Mouse (Mus musculus): ENCODE data around the gene Lrriq4. TPM values are rescaled to one million over a fixed set of nuclear protein-coding genes. Genes with fewer than 3 reads are reported as not detected.
"Not testable (repeated sequence)": the region's sequence is repeated elsewhere in the genome, so short reads cannot be mapped to it uniquely, and the experiment has no call there.

Lrriq4 gene
- polyA plus RNA-seq, 1 experiment from 2014 or later, result not detected

GRCm38 (mm10) chr3:30695661-30696060, 51.4 kb downstream of the Lrriq4 start:
- WGBS, result 91% methylated on average over 2 of the region's 2 CpGs
- ATAC-seq (ENCODE audit: low read depth), result no peak
- Histone ChIP-seq H3K4me1 (ENCODE audit: control insufficient read depth, insufficient read depth, low read length) (no peaks in the 10 kb centered on the region), H3K4me3 (ENCODE audit: low read depth, low read length) (no peak overlapping the region), H3K9ac (ENCODE audit: low read depth, low read length) (no peak overlapping the region), H3K4me2 (ENCODE audit: low read depth, low read length) (no peak overlapping the region), H3K27me3 (replicated peaks; ENCODE audit: control insufficient read depth, insufficient read depth, low read length) (no peaks in the 10 kb centered on the region), H3K36me3 (ENCODE audit: control insufficient read depth, insufficient read depth, low read length) (no peaks in the 10 kb centered on the region), H3K9me3 (ENCODE audit: control insufficient read depth, low read length) (no peaks in the 10 kb centered on the region), H3K27ac (replicated peaks; ENCODE audit: low read depth, low read length) (no peak overlapping the region)
- DNase-seq (ENCODE audit: low spot score), result no peak

- H3K4me3 ChIP-seq (ENCODE audit: low read depth, low read length), result no peak overlapping the region
- H3K27ac ChIP-seq (replicated peaks; ENCODE audit: low read depth, low read length), result no peak overlapping the region
- DNase-seq (ENCODE audit: low spot score) (peak; percentile 77), ATAC-seq (ENCODE audit: low read depth) (peak; percentile 62)
- WGBS, result 11% methylated on average over 2 of the region's 2 CpGs
- H3K4me1 ChIP-seq (ENCODE audit: control insufficient read depth, insufficient read depth, low read length), result no peaks in the 10 kb centered on the region
- H3K27me3 ChIP-seq (replicated peaks; ENCODE audit: control insufficient read depth, insufficient read depth, low read length), result no peaks in the 10 kb centered on the region
- no peak overlapping the region for H3K9ac ChIP-seq (ENCODE audit: low read depth, low read length)
- H3K36me3 ChIP-seq (ENCODE audit: control insufficient read depth, insufficient read depth, low read length), result no peaks in the 10 kb centered on the region
- no peaks in the 10 kb centered on the region for H3K9me3 ChIP-seq (ENCODE audit: control insufficient read depth, low read length)
- no peak overlapping the region for H3K4me2 ChIP-seq (ENCODE audit: low read depth, low read length)
These were observed 52.0 kb downstream of the Lrriq4 start for GRCm38 (mm10) chr3:30696346-30696745.

GRCm38 (mm10) chr3:30697891-30698290, 53.6 kb downstream of the Lrriq4 start:
- no peak overlapping the region for H3K4me3 ChIP-seq (ENCODE audit: low read depth, low read length)
- H3K9me3 ChIP-seq (ENCODE audit: control insufficient read depth, low read length), result no peaks in the 10 kb centered on the region
- 83% methylated on average over 4 of the region's 4 CpGs for WGBS
- no peak overlapping the region for H3K4me2 ChIP-seq (ENCODE audit: low read depth, low read length)
- no peak overlapping the region for H3K9ac ChIP-seq (ENCODE audit: low read depth, low read length)
- no peaks in the 10 kb centered on the region for H3K4me1 ChIP-seq (ENCODE audit: control insufficient read depth, insufficient read depth, low read length)
- ATAC-seq (ENCODE audit: low read depth) (no peak), DNase-seq (ENCODE audit: low spot score) (no peak)
- H3K27ac ChIP-seq (replicated peaks; ENCODE audit: low read depth, low read length), result no peak overlapping the region
- no peaks in the 10 kb centered on the region for H3K27me3 ChIP-seq (replicated peaks; ENCODE audit: control insufficient read depth, insufficient read depth, low read length)
- H3K36me3 ChIP-seq (ENCODE audit: control insufficient read depth, insufficient read depth, low read length), result no peaks in the 10 kb centered on the region

- ATAC-seq (ENCODE audit: low read depth); H3K27me3 ChIP-seq (replicated peaks; ENCODE audit: control insufficient read depth, insufficient read depth, low read length); DNase-seq (ENCODE audit: low spot score); H3K9me3 ChIP-seq (ENCODE audit: control insufficient read depth, low read length); H3K27ac ChIP-seq (replicated peaks; ENCODE audit: low read depth, low read length); H3K4me2 ChIP-seq (ENCODE audit: low read depth, low read length); H3K36me3 ChIP-seq (ENCODE audit: control insufficient read depth, insufficient read depth, low read length); H3K4me3 ChIP-seq (ENCODE audit: low read depth, low read length); H3K9ac ChIP-seq (ENCODE audit: low read depth, low read length); H3K4me1 ChIP-seq (ENCODE audit: control insufficient read depth, insufficient read depth, low read length): not testable (repeated sequence)
- 81% methylated on average over 6 of the region's 6 CpGs for WGBS
These were observed 55.6 kb downstream of the Lrriq4 start, which contains the start of gene Lrrc31 for GRCm38 (mm10) chr3:30699711-30700505. Gene Lrrc31 (minus strand): TSS chr3:30699843.

GRCm38 (mm10) chr3:30705977-30706376, 61.7 kb downstream of the Lrriq4 start:
- H3K27me3 ChIP-seq (replicated peaks; ENCODE audit: control insufficient read depth, insufficient read depth, low read length), result no peaks in the 10 kb centered on the region
- no peaks in the 10 kb centered on the region for H3K36me3 ChIP-seq (ENCODE audit: control insufficient read depth, insufficient read depth, low read length)
- no peaks in the 10 kb centered on the region for H3K9me3 ChIP-seq (ENCODE audit: control insufficient read depth, low read length)
- DNase-seq (ENCODE audit: low spot score), result no peak
- ATAC-seq (ENCODE audit: low read depth), result no peak
- no peak overlapping the region for H3K4me3 ChIP-seq (ENCODE audit: low read depth, low read length)
- H3K4me1 ChIP-seq (ENCODE audit: control insufficient read depth, insufficient read depth, low read length), result no peaks in the 10 kb centered on the region
- WGBS, result 83% methylated on average over 3 of the region's 3 CpGs
- H3K9ac ChIP-seq (ENCODE audit: low read depth, low read length), result no peak overlapping the region
- H3K4me2 ChIP-seq (ENCODE audit: low read depth, low read length), result no peak overlapping the region
- H3K27ac ChIP-seq (replicated peaks; ENCODE audit: low read depth, low read length), result no peak overlapping the region

GRCm38 (mm10) chr3:30706614-30707276, 62.4 kb downstream of the Lrriq4 start:
- DNase-seq (ENCODE audit: low spot score) (peak; percentile 34), ATAC-seq (ENCODE audit: low read depth) (no peak)
- Histone ChIP-seq H3K9me3 (ENCODE audit: control insufficient read depth, low read length) (no peaks in the 10 kb centered on the region), H3K27me3 (replicated peaks; ENCODE audit: control insufficient read depth, insufficient read depth, low read length) (no peaks in the 10 kb centered on the region), H3K9ac (ENCODE audit: low read depth, low read length) (no peak overlapping the region), H3K4me3 (ENCODE audit: low read depth, low read length) (no peak overlapping the region), H3K4me1 (ENCODE audit: control insufficient read depth, insufficient read depth, low read length) (no peaks in the 10 kb centered on the region), H3K36me3 (ENCODE audit: control insufficient read depth, insufficient read depth, low read length) (no peaks in the 10 kb centered on the region), H3K27ac (replicated peaks; ENCODE audit: low read depth, low read length) (no peak overlapping the region), H3K4me2 (ENCODE audit: low read depth, low read length) (no peak overlapping the region)
- 64% methylated on average over 4 of the region's 4 CpGs for WGBS

GRCm38 (mm10) chr3:30710191-30710590, 65.9 kb downstream of the Lrriq4 start:
- no peaks in the 10 kb centered on the region for H3K4me1 ChIP-seq (ENCODE audit: control insufficient read depth, insufficient read depth, low read length)
- H3K27me3 ChIP-seq (replicated peaks; ENCODE audit: control insufficient read depth, insufficient read depth, low read length), result no peaks in the 10 kb centered on the region
- DNase-seq (ENCODE audit: low spot score), result no peak
- ATAC-seq (ENCODE audit: low read depth), result no peak
- no peaks in the 10 kb centered on the region for H3K9me3 ChIP-seq (ENCODE audit: control insufficient read depth, low read length)
- H3K27ac ChIP-seq (replicated peaks; ENCODE audit: low read depth, low read length), result no peak overlapping the region
- no peak overlapping the region for H3K4me2 ChIP-seq (ENCODE audit: low read depth, low read length)
- no peaks in the 10 kb centered on the region for H3K36me3 ChIP-seq (ENCODE audit: control insufficient read depth, insufficient read depth, low read length)
- no peak overlapping the region for H3K4me3 ChIP-seq (ENCODE audit: low read depth, low read length)
- WGBS, result 77% methylated on average over 6 of the region's 6 CpGs
- no peak overlapping the region for H3K9ac ChIP-seq (ENCODE audit: low read depth, low read length)

- H3K27ac ChIP-seq (replicated peaks; ENCODE audit: low read depth, low read length), result no peak overlapping the region
- no peak for ATAC-seq (ENCODE audit: low read depth)
- no peaks in the 10 kb centered on the region for H3K4me1 ChIP-seq (ENCODE audit: control insufficient read depth, insufficient read depth, low read length)
- H3K9me3 ChIP-seq (ENCODE audit: control insufficient read depth, low read length), result no peaks in the 10 kb centered on the region
- no peaks in the 10 kb centered on the region for H3K36me3 ChIP-seq (ENCODE audit: control insufficient read depth, insufficient read depth, low read length)
- no peak for DNase-seq (ENCODE audit: low spot score)
- WGBS, result 82% methylated on average over 1 of the region's 1 CpGs
- H3K4me2 ChIP-seq (ENCODE audit: low read depth, low read length), result no peak overlapping the region
- no peaks in the 10 kb centered on the region for H3K27me3 ChIP-seq (replicated peaks; ENCODE audit: control insufficient read depth, insufficient read depth, low read length)
- no peak overlapping the region for H3K4me3 ChIP-seq (ENCODE audit: low read depth, low read length)
- no peak overlapping the region for H3K9ac ChIP-seq (ENCODE audit: low read depth, low read length)
These were observed 69.0 kb downstream of the Lrriq4 start for GRCm38 (mm10) chr3:30713334-30713733.
